ENCODE assay signal across 16 mouse cellular contexts in genomic region chr4:47000626-47001395, GRCm38 (mm10). TPM values are rescaled to one million over a fixed set of nuclear protein-coding genes. Genes with fewer than 3 reads are reported as not detected.
DNase-seq lines count a peak whose midpoint lies in the region; ATAC-seq and TF ChIP-seq lines count a peak whose summit lies in the region.
"Had no signal": no experiment of that assay in that cellular context is flagged by ENCODE, and none has a peak within 500 bp of the region (broad histone marks: within the 10 kb centered on the region; RNA-seq: fewer than 3 reads in every experiment).

No protein-coding gene starts in this region.

- no peaks in the 10 kb centered on the region for H3K9me3 ChIP-seq in hindbrain, postnatal 0 days (ENCODE audit: low read length)
- H3K9me3 ChIP-seq in hindbrain, embryonic 11.5 days (ENCODE audit: control insufficient read depth, low read length) = no peaks in the 10 kb centered on the region
- H3K9me3 ChIP-seq: heart, embryonic 13.5 days; hindbrain, embryonic 12.5 days; limb, embryonic 15.5 days had no signal

- no peaks in the 10 kb centered on the region for H3K36me3 ChIP-seq in hindbrain, postnatal 0 days (ENCODE audit: insufficient read depth, low read length)
- H3K36me3 ChIP-seq in hindbrain, embryonic 11.5 days (ENCODE audit: control insufficient read depth, insufficient read depth, low read length) = no peaks in the 10 kb centered on the region
- H3K36me3 ChIP-seq: heart, embryonic 13.5 days; hindbrain, embryonic 12.5 days; limb, embryonic 15.5 days had no signal

- H3K27me3 ChIP-seq in hindbrain, postnatal 0 days (ENCODE audit: insufficient read depth, low read length) = no peaks in the 10 kb centered on the region
- H3K27me3 ChIP-seq in hindbrain, embryonic 11.5 days (ENCODE audit: control insufficient read depth, insufficient read depth, low read length) = no peaks in the 10 kb centered on the region
- H3K27me3 ChIP-seq: hindbrain, embryonic 12.5 days had no signal

- no peak overlapping the region for H3K27ac ChIP-seq in hindbrain, postnatal 0 days
- H3K27ac ChIP-seq in hindbrain, embryonic 11.5 days (ENCODE audit: low read depth, low read length) = no peak overlapping the region
- H3K27ac ChIP-seq: heart, embryonic 13.5 days; hindbrain, embryonic 12.5 days; layer of hippocampus, adult 2 months; limb, embryonic 15.5 days had no signal

- no peak for DNase-seq in hindbrain, postnatal 0 days (ENCODE audit: low spot score)
- no peak for DNase-seq in hindbrain, embryonic 11.5 days (ENCODE audit: low spot score)
- peak; percentile 21 to 24 for DNase-seq in B cell, adult 2 months
- DNase-seq in T-cell, adult 2 months (ENCODE audit: low spot score) = peak; percentile 47
- peak; percentile 85 for DNase-seq in thymus, postnatal 0 days (ENCODE audit: low spot score)
- DNase-seq in embryo, embryonic 11 days = no peak
- no peak for DNase-seq in heart, adult 11 months
- DNase-seq: adrenal gland, postnatal 14 days; gastrocnemius, postnatal 25 days; kidney, adult 18-20 months; lung, postnatal 10 days had no signal

- H3K9ac ChIP-seq in hindbrain, postnatal 0 days (replicated peaks; ENCODE audit: low read length) = no peak overlapping the region
- H3K9ac ChIP-seq in hindbrain, embryonic 11.5 days (ENCODE audit: low read depth, low read length) = no peak overlapping the region
- H3K9ac ChIP-seq: heart, embryonic 13.5 days; hindbrain, embryonic 12.5 days; limb, embryonic 15.5 days had no signal

- H3K4me3 ChIP-seq in hindbrain, postnatal 0 days (ENCODE audit: low read length) = no peak overlapping the region
- no peak overlapping the region for H3K4me3 ChIP-seq in hindbrain, embryonic 11.5 days (ENCODE audit: low read depth, low read length)
- H3K4me3 ChIP-seq: heart, embryonic 13.5 days; hindbrain, embryonic 12.5 days; layer of hippocampus, adult 2 months; limb, embryonic 15.5 days had no signal

- ATAC-seq in hindbrain, postnatal 0 days = no peak
- ATAC-seq in hindbrain, embryonic 11.5 days (ENCODE audit: low FRiP score) = no peak
- ATAC-seq: forebrain, embryonic 16.5 days had no signal

- no peak overlapping the region for H3K4me2 ChIP-seq in hindbrain, postnatal 0 days (ENCODE audit: low read depth, low read length)
- H3K4me2 ChIP-seq in hindbrain, embryonic 11.5 days (replicated peaks; ENCODE audit: low read depth, low read length) = no peak overlapping the region
- H3K4me2 ChIP-seq: heart, embryonic 13.5 days; hindbrain, embryonic 12.5 days; limb, embryonic 15.5 days had no signal

- H3K4me1 ChIP-seq in hindbrain, postnatal 0 days (ENCODE audit: insufficient read depth, low read length) = no peaks in the 10 kb centered on the region
- no peaks in the 10 kb centered on the region for H3K4me1 ChIP-seq in hindbrain, embryonic 11.5 days (replicated peaks; ENCODE audit: control insufficient read depth, insufficient read depth, low read length)
- H3K4me1 ChIP-seq: heart, embryonic 13.5 days; hindbrain, embryonic 12.5 days; limb, embryonic 15.5 days had no signal

- 80% methylated on average over 8 of the region's 8 CpGs for WGBS in hindbrain, postnatal 0 days
- 78% methylated on average over 8 of the region's 8 CpGs for WGBS in hindbrain, embryonic 11.5 days

- peak; percentile 18; the same call in 1 of the 2 replicates for TF ChIP-seq CTCF in hindbrain, postnatal 0 days (IDR thresholded peaks at IDR 0.05; ENCODE audit: low read depth)

RNA-seq across cellular contexts. Expression of gene Gabbr2, which starts 9.1 kb away (rescaled TPM):
- total RNA-seq in hindbrain, postnatal 0 days (2014; rRNA removed) = 98.9 and 115 TPM in 2 replicates
- 16.7 and 17.7 TPM in 2 replicates for polyA plus RNA-seq in hindbrain, postnatal 0 days (2015; fragmentation: Nextera tagmentation; extraction: Ambion mirVana)
- polyA plus RNA-seq in hindbrain, embryonic 11.5 days (2014; fragmentation: Nextera tagmentation; extraction: Ambion mirVana) = 0.54 and 0.71 TPM in 2 replicates
- 0.10 and 0.16 TPM in 2 replicates for polyA plus RNA-seq in thymus, postnatal 0 days (2015; fragmentation: Nextera tagmentation; extraction: Ambion mirVana)

RNA-seq across cellular contexts. Expression of gene Anks6, which starts 56.4 kb away (rescaled TPM):
- total RNA-seq in hindbrain, postnatal 0 days (2014; rRNA removed) = 11.1 and 13.4 TPM in 2 replicates
- 3.0 and 3.2 TPM in 2 replicates for polyA plus RNA-seq in hindbrain, postnatal 0 days (2015; fragmentation: Nextera tagmentation; extraction: Ambion mirVana)
- polyA plus RNA-seq in hindbrain, embryonic 11.5 days (2014; fragmentation: Nextera tagmentation; extraction: Ambion mirVana) = 2.6 and 2.9 TPM in 2 replicates
- 0.94 and 0.99 TPM in 2 replicates for polyA plus RNA-seq in thymus, postnatal 0 days (2015; fragmentation: Nextera tagmentation; extraction: Ambion mirVana)

Comparison
In these comparisons a context has a peak if more than half of its experiments do, and no peak if none do; other contexts are left out.
1. RNA of gene Gabbr2, which starts 9.1 kb away (polyA plus RNA-seq): 16.7 to 17.7 TPM in hindbrain, postnatal 0 days; 0.54 to 0.71 TPM in hindbrain, embryonic 11.5 days and 0.10 to 0.16 TPM in thymus, postnatal 0 days; every median in the first group is over 10 times any median in the second.
2. DNase-seq: peak in B cell, adult 2 months (2 of 2), T-cell, adult 2 months (single experiment) and thymus, postnatal 0 days (single experiment); none in hindbrain, postnatal 0 days (single experiment), hindbrain, embryonic 11.5 days (single experiment), embryo, embryonic 11 days (single experiment) and heart, adult 11 months (single experiment).